Mouse (Mus musculus) liver, postnatal 0 days (tissue): ENCODE measurements around the gene Prss54.

ENCODE experiments used
- CTCF ChIP-seq: sonication (generic); IDR thresholded peaks from 2 replicates; pipeline ENCODE4 v1.5.1; 2016; ENCODE audit warnings: antibody characterized with exemption, low read depth
- EP300 ChIP-seq: IDR thresholded peaks from 2 replicates; pipeline ENCODE4 v1.6.1; 2016; ENCODE audit warnings: antibody characterized with exemption, low read depth, mild to moderate bottlenecking

GRCm38 (mm10) chr8:95593439-95594393 is 17.6 kb upstream of the Prss54 start:
- TF ChIP-seq EP300: no peak
- no peak for TF ChIP-seq CTCF
